Mouse (Mus musculus): ENCODE results near the gene D930007J09Rik.
A peak's percentile ranks its signal among the peaks of the same experiment; 100 is the strongest.

Gene D930007J09Rik

DNA sequence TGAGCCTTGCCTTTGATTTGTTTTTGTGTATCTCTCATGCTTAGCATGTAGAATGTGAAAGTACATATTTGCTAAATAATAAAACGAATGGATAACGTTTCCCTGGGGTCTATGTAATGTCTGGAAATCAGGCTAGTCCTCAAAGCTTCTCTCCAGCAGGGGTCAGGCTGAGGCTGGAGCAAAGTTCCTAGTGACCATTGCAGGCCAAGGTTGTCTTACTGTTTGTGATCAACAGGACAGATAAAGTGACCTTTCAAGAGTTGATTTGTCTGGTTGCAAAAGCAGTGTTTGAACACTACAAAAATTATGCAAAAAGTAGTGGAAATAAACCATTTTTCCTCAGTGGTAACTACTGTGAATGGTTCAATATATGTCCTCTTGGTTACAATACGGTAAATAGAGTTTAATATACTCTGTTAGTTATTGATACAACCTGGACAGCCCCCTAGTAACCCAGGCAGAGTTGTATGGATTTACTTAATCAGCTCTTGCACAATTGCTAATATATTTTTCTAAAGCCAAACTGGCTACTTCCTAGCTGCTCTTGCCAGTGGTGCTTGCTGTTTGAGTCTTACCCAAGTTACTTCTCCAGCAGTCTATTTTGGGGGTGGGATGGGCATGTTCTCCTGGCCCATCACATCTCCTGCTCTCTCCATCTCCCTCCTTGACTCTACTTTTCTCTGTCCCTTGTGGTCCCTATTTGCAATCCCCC, 24.6 kb upstream of the D930007J09Rik start:
- TF ChIP-seq GATA4 (IDR thresholded peaks at IDR 0.05; ENCODE audit: insufficient replicate concordance, low read length) = peak; percentile 77

DNA sequence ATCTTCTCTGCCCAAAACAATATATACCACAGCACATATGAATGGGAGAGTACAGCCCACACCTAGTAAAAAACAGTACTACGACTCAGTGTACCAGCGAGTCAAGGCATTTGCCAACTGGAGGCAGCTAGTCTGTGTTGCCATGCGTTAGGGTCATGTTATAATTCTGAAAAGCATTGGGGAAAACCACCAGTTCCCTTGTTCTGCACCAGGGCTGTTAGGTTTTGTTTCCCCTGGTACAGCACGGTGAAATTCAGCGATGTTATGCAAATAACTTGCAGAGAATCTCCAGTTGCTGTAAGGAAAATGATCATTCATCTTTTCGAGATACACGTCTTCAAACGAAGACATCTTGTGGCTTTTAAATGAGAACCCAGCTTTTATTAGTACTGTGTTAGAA, 22.9 kb upstream of the D930007J09Rik start:
- no peak for TF ChIP-seq GATA4 (IDR thresholded peaks at IDR 0.05; ENCODE audit: insufficient replicate concordance, low read length)

DNA sequence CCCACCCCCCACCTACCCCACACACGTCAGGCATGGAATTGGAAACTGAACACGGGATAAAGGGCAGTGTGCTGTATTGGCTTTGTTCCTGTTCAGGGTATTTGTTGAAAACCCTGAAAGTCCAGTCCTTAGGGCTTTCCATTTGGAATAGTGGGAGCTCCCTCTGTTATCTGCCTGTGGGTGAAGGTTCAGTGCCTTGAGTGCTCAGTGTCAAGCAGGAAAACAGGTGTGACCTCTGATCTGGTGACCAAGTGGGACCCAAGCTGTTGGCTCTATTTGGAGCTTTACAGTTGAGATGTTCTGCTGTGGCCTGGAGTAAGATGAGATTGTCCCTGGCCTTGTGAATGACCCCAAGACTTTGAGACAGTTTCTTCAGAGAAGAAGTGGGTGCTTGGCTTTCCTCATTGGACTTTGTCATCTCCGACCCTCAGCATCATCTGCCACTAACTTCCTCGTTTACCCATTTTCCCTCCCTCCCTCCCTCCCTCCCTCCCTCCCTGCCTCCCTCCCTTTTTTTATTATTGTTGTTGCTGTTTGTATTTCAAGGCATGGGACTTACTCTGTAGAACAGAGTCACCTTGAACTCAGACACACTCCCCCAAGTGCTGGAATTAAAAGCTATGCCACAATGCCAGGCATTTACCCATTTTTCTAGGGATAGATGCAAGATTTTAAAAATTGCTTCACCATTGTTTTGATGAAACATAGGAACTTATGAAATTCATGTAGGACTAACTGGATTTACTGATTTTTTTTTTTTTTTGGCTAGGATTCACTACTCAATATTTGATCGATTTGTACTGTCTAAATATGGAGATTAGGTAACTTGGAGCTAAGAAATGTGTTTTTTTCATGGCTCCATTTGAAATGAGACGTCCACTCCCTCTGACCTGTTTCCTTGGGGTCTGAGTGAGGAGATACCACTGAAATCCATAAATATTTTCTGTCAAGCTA, 22.0 kb upstream of the D930007J09Rik start:
- TF ChIP-seq GATA4 (IDR thresholded peaks at IDR 0.05; ENCODE audit: insufficient replicate concordance, low read length) = peak; percentile 88

DNA sequence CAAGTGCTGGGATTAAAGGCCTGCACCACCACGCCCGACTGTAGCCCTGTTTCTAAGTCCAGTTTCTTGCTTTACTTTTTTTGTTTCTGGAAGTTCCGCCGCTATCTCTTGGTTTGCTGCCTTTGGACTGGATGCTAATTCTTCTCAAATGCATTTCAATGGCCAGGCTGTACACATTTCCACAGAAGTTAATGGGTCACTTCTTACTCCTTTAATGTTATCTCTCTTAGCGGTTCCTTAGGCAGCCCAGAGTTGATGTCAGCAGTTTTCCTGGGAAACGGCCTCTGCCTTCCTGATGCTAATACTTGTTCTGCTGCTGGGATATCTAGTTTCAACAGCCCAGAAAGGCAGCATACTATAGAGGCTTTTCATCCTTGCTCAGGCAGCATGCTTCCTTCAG, 20.5 kb upstream of the D930007J09Rik start:
- no peak for TF ChIP-seq GATA4 (IDR thresholded peaks at IDR 0.05; ENCODE audit: insufficient replicate concordance, low read length)

DNA sequence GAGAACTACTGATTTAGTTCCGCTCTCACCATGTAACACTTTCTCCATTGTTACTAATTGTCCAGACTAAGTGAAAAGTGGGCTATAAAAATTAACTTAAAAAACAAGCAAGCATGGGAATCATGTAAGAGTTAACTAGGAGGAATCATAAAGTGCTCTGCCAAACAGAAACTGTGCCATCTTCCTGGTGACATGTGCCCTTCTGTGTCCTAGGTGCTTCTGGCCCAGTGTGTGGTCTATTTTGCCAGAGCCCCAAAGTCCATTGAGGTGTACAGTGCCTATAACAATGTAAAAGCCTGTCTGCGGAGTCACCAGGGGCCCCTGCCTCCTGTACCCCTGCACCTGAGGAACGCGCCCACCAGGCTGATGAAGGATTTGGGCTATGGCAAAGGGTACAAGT, 19.0 kb upstream of the D930007J09Rik start:
- TF ChIP-seq GATA4 (IDR thresholded peaks at IDR 0.05; ENCODE audit: insufficient replicate concordance, low read length) = no peak

DNA sequence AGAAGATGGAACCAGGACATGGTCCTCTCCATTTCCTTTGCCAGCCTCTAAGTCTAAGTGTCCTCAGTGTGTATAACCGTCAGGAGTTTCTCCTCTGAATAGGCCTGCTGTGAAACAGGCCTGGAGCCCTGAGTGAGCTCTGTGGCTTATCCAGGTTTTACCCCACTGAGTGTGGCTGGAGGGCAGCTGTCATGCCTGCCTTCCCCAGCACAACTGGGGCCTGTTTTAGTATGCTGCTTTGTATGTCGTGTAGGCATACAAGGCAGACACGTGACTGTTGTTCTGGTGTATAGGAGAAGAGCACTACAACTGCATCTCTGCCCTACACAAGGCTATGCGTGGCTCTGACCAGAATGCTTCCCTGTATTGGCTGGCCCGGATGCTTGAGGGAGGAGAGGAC, 17.3 kb upstream of the D930007J09Rik start:
- no peak for TF ChIP-seq GATA4 (IDR thresholded peaks at IDR 0.05; ENCODE audit: insufficient replicate concordance, low read length)

DNA sequence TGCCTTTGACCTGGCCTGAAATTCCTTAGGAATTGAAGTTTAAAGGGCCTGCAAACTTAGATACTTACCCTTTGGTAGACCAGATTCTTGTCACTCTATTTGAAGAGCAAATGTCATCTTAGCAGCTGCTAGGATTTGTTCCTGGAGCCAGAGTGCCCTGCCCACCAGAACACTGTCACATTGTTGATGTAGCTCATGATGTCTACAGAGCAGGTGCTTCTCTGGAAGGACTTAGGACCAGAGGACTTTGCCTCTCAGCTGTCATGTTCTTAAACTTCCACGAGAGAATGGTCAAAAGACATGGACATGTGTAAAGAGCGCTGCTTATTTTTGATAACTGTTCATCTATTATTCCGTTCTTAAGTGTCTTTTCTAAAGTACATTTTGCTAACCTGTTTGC, 16.6 kb upstream of the D930007J09Rik start:
- TF ChIP-seq GATA4 (IDR thresholded peaks at IDR 0.05; ENCODE audit: insufficient replicate concordance, low read length) = no peak

DNA sequence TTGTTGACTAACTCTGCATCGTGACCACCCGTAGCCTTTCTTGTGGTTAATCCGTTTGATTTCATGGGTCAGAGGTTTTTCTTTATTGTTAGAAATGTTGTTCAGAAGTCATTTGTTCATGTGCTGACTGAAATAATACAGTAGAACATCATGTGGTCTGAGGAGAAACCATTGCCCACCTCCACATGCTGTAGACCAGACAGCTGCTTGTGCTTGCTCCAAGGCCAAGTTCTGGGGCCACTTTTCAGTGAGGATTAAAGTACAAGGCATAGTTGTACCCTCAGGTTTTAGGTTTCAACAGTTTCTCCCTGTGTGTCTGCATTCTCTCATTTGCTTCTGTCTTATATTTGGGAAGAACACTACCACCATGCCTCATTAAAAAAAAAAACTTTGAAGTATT, 5.0 kb upstream of the D930007J09Rik start:
- no peak for TF ChIP-seq GATA4 (IDR thresholded peaks at IDR 0.05; ENCODE audit: insufficient replicate concordance, low read length)

DNA sequence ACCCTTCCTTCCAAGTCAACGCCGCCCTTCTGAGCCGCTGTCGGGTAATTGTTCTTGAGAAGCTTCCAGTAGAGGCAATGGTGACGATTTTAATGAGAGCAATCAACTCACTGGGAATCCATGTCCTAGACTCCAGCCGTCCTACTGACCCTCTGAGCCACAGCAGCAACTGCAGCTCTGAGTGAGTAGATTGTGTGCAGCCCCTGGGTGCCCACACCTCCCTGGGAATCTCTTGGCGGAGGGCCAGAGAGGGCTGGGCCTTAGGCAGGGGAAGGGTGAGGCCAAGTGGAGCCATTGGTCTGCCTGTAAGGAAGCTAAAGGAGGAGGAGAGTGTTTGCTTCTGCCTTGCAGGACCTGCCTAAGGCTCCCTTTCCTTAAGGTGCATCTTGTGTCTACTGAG, 4.2 kb upstream of the D930007J09Rik start:
- TF ChIP-seq GATA4 (IDR thresholded peaks at IDR 0.05; ENCODE audit: insufficient replicate concordance, low read length) = no peak

DNA sequence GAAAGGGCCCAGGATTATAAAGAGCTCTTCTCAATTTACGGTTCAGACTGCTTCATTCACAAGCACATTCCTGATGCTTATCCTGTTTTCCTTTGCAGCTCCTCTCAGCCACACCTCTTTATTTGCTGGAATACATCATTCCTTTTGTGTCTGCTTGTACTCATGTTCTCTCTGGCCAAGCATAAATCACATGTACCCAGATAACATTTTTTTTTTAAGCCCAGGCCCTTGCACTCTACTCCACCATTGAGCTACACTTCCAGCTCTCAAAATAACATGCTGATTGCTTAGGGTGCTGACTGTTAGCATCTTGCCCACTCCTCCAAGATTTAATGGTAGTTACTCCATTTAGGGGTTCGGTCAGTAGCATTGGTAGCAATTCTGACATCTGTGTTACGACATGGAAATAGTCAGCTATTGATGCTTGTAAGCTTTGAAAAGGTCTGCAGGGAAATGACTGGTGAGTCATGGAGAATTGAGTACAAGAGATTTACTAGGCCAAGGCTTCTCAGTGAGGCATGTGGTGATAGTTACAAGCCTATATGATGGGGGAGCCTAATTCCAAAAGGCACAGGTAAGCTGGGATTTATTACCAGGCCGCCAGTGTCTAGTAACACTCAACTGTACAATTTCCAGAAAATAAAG, 1.2 kb upstream of the D930007J09Rik start:
- no peak for TF ChIP-seq GATA4 (IDR thresholded peaks at IDR 0.05; ENCODE audit: insufficient replicate concordance, low read length)

DNA sequence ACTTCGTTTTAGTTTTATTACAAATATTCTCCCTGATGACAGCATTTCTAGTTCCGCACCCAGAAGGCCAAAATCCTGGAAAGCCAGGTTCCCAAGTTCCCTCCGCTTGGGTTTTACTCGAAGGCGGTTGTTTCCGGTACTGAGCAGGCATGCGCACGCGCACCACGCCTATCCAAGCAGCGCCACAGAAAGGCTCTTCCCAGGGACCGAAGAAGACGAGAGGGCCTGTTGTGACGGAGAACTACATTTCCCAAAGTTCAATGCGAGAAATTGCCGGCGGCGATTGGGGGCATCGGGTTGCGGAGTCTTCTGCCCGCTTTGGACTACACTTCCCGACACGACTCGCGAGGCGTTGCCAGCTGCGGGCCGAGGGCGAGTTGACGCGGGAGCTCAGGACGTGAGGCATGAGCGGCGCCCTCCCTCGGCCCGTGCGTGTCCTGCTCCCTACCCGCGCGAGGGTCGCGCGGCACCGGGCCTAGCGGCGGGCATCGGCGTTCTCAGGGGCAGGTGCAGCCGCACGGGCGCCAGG, 892 bp downstream of the D930007J09Rik start, which contains the start of gene Wrnip1:
Wrnip1 (plus strand) TSS at position 346 of the 529 bp plus-strand sequence.
- no peak; the same call in 1 of the 2 replicates for TF ChIP-seq GATA4 (IDR thresholded peaks at IDR 0.05; ENCODE audit: insufficient replicate concordance, low read length)

DNA sequence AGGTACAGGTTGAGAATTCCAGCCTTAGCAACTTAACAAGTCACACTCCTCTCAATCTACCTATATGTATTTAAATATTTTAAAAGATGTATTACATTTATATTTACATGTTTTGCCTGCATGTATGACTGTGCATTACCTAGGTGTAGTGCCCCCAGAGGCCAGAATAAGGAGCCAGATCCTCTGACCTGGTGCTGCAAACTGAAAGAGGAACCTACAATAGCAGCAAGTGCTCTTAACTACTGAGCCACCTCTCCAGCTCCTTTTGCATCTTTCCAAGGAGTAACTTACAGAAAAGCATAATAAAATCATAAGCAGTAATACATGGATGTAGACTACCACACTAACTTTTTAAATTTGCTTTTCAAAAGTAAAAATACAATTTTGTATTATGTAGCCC, 1.8 kb downstream of the D930007J09Rik start:
- no peak for TF ChIP-seq GATA4 (IDR thresholded peaks at IDR 0.05; ENCODE audit: insufficient replicate concordance, low read length)

DNA sequence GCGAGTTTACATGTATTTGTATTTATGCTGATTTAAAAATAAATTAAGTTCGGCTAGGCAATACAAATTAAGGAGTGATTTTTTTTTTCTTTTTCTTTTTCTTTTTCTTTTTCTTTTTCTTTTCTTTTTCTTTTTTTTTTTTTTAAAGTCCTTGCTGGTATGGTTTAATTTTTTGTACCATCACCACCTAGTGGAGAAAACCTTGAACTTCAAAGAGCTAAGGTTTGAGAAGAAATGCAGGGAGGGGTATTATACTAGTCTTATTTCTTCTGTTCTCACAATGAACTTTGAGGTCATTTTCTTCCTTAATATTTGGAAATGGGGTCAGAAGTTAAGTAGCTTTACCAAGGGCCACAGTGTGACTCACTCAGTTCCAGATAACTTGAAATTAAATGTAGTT, 3.5 kb downstream of the D930007J09Rik start:
- TF ChIP-seq GATA4 (IDR thresholded peaks at IDR 0.05; ENCODE audit: insufficient replicate concordance, low read length) = no peak

DNA sequence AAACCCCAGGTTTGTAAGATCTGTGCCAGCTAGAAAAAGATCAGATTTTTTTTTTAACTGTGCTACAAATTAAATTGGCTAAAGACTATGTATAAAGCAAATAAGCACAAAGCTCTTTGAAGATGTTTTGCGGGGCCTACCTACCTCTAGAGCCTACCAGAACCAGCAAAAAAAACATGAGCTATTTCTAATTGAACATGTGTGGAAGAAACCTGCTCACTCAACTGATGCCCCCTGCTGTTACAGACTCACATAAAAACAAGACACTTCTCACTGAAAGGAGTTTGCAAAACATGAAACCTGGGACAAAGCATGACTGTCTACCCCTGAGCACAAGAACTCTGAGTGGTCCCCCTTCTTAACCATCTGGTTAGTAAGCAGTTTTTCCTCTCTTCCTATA, 5.6 kb downstream of the D930007J09Rik start:
- no peak for TF ChIP-seq GATA4 (IDR thresholded peaks at IDR 0.05; ENCODE audit: insufficient replicate concordance, low read length)

DNA sequence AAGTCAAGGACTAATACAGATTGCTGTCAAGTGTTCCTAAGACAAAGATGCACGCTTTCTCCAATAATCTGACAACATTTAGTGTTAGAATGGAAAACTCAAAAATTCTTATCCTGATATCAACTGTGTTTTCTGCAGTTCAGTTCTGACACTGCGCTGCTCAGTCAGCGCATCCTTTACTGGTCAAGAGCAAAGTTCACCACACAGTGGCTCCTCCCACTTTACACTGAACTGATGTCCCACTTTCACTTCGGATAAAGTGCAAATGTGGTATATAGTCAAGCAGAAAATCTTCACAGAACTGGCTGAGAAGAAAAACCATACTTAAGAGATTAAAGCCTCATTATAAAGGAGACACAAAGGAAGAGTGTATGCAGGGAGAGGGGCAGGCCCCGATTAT, 7.5 kb downstream of the D930007J09Rik start:
- TF ChIP-seq GATA4 (IDR thresholded peaks at IDR 0.05; ENCODE audit: insufficient replicate concordance, low read length) = no peak
